Mouse (Mus musculus): ENCODE results near the gene Cln5.

- TF ChIP-seq POLR2A (IDR thresholded peaks at IDR 0.05; ENCODE audit: borderline replicate concordance, extremely low read depth, low read depth, low read length) (no peak), CTCF (IDR thresholded peaks at IDR 0.05; ENCODE audit: insufficient read depth, low read length) (no peak)
These were observed 774 bp downstream of the Cln5 start for GRCm38 (mm10) chr14:103070790-103071189.

All from lung, adult 2 months (tissue).